Mouse (Mus musculus) liver, postnatal 0 days (tissue): ENCODE data around the gene Ankrd50.

ENCODE experiments used
- CTCF ChIP-seq: sonication (generic); IDR thresholded peaks from 2 replicates; pipeline ENCODE4 v1.5.1; 2016; ENCODE audit warnings: antibody characterized with exemption, low read depth
- EP300 ChIP-seq: IDR thresholded peaks from 2 replicates; pipeline ENCODE4 v1.6.1; 2016; ENCODE audit warnings: antibody characterized with exemption, low read depth, mild to moderate bottlenecking

DNA sequence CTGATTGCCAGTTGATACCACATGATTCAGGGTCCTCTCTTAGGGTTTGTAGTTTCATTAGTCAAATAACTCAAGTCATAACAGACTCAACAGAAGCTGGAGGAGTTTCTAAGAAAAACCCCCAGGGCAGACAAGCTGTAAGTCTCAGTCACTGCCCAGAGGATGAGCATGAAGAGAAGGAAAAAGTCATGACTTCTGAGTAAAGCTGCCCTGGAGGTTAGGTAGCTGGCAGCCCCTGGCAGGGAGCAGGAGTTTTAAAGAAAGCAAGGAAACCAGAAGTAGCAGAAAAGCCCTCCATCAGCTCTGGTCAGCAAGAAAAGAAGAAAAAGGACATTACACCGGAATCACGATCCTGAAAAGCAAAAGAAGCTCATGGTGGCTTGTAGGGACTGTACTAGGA is 50.2 kb downstream of the Ankrd50 start:
- TF ChIP-seq CTCF (no peak), EP300 (no peak)
